Mouse (Mus musculus) effector memory CD4-positive, alpha-beta T cell, adult 5 months (primary cell): ENCODE measurements around the gene Arl16. TPM values are rescaled to one million over a fixed set of nuclear protein-coding genes. Genes with fewer than 3 reads are reported as not detected.

Experiments used
- polyA plus RNA-seq: library from polyadenylated mRNA; unstranded; fragments of 100-300 nt; shearing (Covaris generic); gene quantifications from one replicate; pipeline ENCODE4 v1.2.1, GENCODE M21; 2017

Arl16 gene
- polyA plus RNA-seq = 10.7 TPM

DNA sequence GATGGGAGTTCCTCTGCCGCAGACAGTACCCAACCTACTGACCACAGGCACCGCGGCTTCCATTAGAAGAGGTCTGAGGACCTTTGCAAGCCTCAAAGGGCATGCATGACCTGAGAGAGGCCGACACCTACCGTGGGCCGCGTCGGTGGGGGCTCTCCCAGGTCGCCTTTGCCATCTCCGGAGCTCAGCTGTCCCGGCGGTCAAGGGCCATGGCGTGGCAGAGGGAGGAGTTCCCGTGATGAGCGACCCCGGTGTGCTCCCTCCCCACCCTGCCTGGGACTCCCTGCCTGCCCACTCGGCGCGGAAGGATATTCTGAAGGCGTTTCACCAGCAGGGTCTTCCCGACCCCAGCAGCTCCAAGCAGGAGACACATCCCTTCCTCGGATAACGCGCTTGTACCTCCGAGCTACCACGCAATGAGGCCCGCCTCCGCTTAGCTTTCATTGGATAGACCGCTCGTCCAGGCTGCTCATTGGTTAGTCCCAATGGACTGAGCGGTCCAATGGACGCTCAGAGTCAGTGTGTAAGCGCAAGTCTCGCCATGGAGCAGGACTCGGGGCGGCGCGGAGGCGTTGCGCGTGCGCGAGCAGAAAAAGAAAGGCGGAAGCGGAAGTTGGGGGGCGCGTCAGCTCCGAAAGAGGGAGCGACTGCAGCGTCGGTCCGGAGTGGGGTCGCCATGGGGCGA is at the start of gene Arl16:
Gene Arl16 (minus strand): TSS at position 557 of the 685 bp plus-strand sequence.

GRCm38 (mm10) chr11:120491317-120492023 is 24.1 kb upstream of the Arl16 start, which contains the start of gene Slc25a10:
Slc25a10 (plus strand) TSS chr11:120491840.

DNA sequence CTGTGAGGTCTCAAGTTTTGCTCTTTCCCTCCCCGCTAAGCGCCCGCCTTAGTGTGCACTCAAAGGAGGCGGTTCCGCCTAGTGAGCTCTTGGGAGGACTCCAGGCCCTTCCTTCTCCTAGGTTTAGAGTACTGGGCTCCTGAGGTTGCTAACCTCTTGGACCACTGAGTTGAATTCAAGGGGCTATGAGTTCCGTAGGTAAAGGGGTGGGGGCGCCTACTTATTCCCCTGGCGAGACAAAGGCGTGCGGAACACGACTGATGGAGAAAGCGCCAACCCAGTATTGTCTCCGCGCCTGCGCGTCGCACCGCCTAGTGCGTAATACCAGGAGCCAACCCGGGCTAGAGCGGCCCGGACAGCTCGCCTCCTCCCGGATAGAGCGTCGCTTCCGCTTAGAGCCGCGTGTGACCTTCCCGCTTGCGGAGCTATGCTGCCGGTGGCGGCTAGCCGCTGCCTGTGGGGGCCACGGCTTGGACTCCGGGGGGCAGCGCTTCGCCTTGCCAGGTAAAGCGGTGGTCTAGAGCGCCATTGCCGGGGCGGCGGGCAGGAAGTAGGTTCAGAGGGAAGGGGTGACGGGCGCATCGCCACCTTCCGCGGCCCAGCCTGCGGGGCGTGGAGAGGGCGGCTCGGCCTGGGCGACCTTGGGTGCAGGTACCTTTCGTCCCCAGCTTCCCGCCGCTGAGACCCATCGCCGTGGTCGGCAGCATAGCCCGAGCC is 17.0 kb upstream of the Arl16 start, which contains the start of gene Mrpl12:
Gene Mrpl12 (plus strand): TSS at position 349 of the 717 bp plus-strand sequence.

DNA sequence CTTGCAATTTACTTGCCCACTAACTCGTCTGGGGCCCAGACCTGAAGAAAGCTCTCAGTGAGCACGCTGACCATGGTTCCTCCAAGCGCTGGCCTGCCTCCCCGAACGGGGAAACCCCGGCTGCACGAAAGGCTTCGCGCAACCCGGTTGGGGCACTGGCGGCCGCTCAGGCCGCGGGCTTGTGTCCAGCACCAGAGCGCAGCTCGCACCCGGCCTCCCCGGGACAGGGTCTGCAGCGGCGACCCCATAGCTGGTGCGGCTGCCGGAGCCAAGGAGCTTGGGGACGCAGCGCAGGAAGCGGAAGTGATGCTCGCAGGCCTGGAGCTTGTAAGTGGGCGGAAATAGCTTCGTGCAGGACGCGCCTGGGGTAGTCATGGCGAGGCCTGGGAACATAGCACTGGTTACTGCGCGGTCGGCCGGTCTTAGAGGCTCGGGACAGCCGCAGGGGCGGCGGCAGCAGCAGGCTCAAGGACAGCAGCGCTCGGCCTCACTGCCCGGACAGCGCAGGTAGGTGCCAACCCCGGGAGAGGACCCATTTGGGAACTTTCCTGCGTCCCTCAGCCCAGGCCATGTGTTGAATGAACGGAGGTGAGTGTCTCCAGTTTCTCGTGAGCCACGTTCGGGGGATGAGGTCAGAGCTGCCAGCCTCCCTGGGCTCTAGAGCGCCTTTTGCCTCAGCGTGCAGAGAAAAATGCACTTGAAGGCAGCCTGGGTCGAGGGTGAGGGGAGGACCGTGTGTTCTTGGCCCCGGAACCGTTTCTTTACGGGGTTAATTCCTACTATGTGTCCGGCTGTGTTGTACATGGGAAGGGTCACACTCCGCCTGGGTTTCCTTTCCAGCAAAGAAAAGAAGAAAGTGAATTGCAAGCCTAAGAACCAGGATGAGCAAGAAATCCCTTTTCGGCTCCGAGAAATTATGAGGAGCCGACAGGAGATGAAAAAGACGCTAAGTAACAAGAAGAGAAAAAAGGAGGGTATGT is 9.3 kb downstream of the Arl16 start, which contains the start of the genes Oxld1 and Ccdc137:
Gene Oxld1 (minus strand): TSS at position 297 of the 980 bp plus-strand sequence.
Gene Ccdc137 (plus strand): TSS at position 344 of the 980 bp plus-strand sequence.

DNA sequence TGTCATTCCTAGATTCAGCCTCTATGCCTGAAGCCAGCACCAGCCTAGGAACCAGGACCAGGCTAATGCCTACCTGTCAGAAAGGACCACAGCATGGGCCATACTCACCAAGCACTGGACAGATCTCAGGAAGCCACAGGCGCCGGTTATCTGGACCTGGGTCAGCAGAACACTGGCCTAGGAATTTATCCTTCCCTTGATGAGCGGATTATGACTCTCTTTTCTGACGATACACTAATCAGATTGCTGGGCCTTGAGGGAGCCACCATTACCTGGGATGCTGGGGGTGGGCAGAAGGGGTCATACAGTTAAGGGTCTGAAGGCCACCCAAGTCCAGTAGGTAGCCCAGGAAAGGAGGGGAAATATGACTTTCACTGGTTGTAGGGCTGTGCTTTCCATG is 14.1 kb downstream of the Arl16 start, which contains the start of gene Pde6g:
Gene Pde6g (minus strand): TSS at position 195 of the 400 bp plus-strand sequence.

GRCm38 (mm10) chr11:120442344-120442743 is 25.1 kb downstream of the Arl16 start, which contains the start of gene Tspan10:
Tspan10 (plus strand) TSS chr11:120442644.

GRCm38 (mm10) chr11:120437152-120437856 is 30.1 kb downstream of the Arl16 start, which contains the start of gene Nploc4:
Nploc4 (minus strand) TSS chr11:120437708.

Other genes with a start within 250 kb of the Arl16 start
- 0.19 TPM for gene Bahcc1, start 234.7 kb downstream of the Arl16 start, polyA plus RNA-seq
- 2,667 TPM for gene Actg1, start 119.1 kb downstream of the Arl16 start, polyA plus RNA-seq
- not detected for gene Fscn2, start 106.1 kb downstream of the Arl16 start, polyA plus RNA-seq
- gene Faap100, start 88.8 kb downstream of the Arl16 start, polyA plus RNA-seq = 22.5 TPM
- 54.3 TPM for gene Nploc4, start 29.9 kb downstream of the Arl16 start, polyA plus RNA-seq
- not detected for gene Tspan10, start 25.0 kb downstream of the Arl16 start, polyA plus RNA-seq
- gene Pde6g, start 14.1 kb downstream of the Arl16 start, polyA plus RNA-seq = not detected
- 2.0 TPM for gene Oxld1, start 9.5 kb downstream of the Arl16 start, polyA plus RNA-seq
- gene Ccdc137, start 9.5 kb downstream of the Arl16 start, polyA plus RNA-seq = 19.8 TPM
- gene Mrpl12, start 17.0 kb upstream of the Arl16 start, polyA plus RNA-seq = 29.0 TPM
- 9.9 TPM for gene Slc25a10, start 24.2 kb upstream of the Arl16 start, polyA plus RNA-seq
- not detected for gene Gcgr, start 63.1 kb upstream of the Arl16 start, polyA plus RNA-seq
- gene Mcrip1, start 82.1 kb upstream of the Arl16 start, polyA plus RNA-seq = 63.3 TPM
- not detected for gene Ppp1r27, start 83.5 kb upstream of the Arl16 start, polyA plus RNA-seq
- 187 TPM for gene P4hb, start 105.6 kb upstream of the Arl16 start, polyA plus RNA-seq
- gene Arhgdia, start 114.0 kb upstream of the Arl16 start, polyA plus RNA-seq = 737 TPM
- 275 TPM for gene Alyref, start 130.8 kb upstream of the Arl16 start, polyA plus RNA-seq
- 80.0 TPM for gene Anapc11, start 130.8 kb upstream of the Arl16 start, polyA plus RNA-seq
- not detected for gene Npb, start 140.9 kb upstream of the Arl16 start, polyA plus RNA-seq
- 159 TPM for gene Pcyt2, start 150.3 kb upstream of the Arl16 start, polyA plus RNA-seq
- 158 TPM for gene Sirt7, start 157.6 kb upstream of the Arl16 start, polyA plus RNA-seq
- 52.8 TPM for gene Mafg, start 166.0 kb upstream of the Arl16 start, polyA plus RNA-seq
- gene Pycr1, start 176.2 kb upstream of the Arl16 start, polyA plus RNA-seq = 0.24 TPM
- gene Myadml2, start 180.6 kb upstream of the Arl16 start, polyA plus RNA-seq = not detected
- not detected for gene Notum, start 193.6 kb upstream of the Arl16 start, polyA plus RNA-seq
- 103 TPM for gene Aspscr1, start 205.4 kb upstream of the Arl16 start, polyA plus RNA-seq
- gene Cenpx, start 246.1 kb upstream of the Arl16 start, polyA plus RNA-seq = 87.8 TPM
- gene Lrrc45, start 246.3 kb upstream of the Arl16 start, polyA plus RNA-seq = 52.6 TPM